Mouse (Mus musculus): ENCODE measurements around the gene Wscd1.
A peak's percentile ranks its signal among the peaks of the same experiment; 100 is the strongest.

Wscd1 gene

GRCm38 (mm10) chr11:71769744-71770143 is 20.0 kb downstream of the Wscd1 start:
- no peak for DNase-seq (ENCODE audit: low spot score in 2 of 2)

- no peak for DNase-seq (ENCODE audit: low spot score in 2 of 2)
Observed at GRCm38 (mm10) chr11:71770479-71770878, 20.8 kb downstream of the Wscd1 start.

- DNase-seq (ENCODE audit: low spot score in 2 of 2), result no peak
Observed at GRCm38 (mm10) chr11:71771074-71771473, 21.4 kb downstream of the Wscd1 start.

- DNase-seq (ENCODE audit: low spot score in 2 of 2), result no peak
Observed at GRCm38 (mm10) chr11:71772056-71772455, 22.3 kb downstream of the Wscd1 start.

GRCm38 (mm10) chr11:71772802-71773201 is 23.1 kb downstream of the Wscd1 start:
- no peak for DNase-seq (ENCODE audit: low spot score in 2 of 2)

GRCm38 (mm10) chr11:71773986-71774767 is 24.5 kb downstream of the Wscd1 start:
- peak; percentile 44 to 57 for DNase-seq (ENCODE audit: low spot score in 2 of 2)

GRCm38 (mm10) chr11:71775056-71775455 is 25.3 kb downstream of the Wscd1 start:
- DNase-seq (ENCODE audit: low spot score in 2 of 2), result no peak

GRCm38 (mm10) chr11:71779642-71780041 is 29.9 kb downstream of the Wscd1 start:
- DNase-seq (ENCODE audit: low spot score in 2 of 2), result no peak

- DNase-seq (ENCODE audit: low spot score in 2 of 2), result no peak
Observed at GRCm38 (mm10) chr11:71781737-71782354, 32.1 kb downstream of the Wscd1 start.

- no peak for DNase-seq (ENCODE audit: low spot score in 2 of 2)
Observed at GRCm38 (mm10) chr11:71785499-71785898, 35.8 kb downstream of the Wscd1 start.

GRCm38 (mm10) chr11:71788209-71788608 is 38.5 kb downstream of the Wscd1 start:
- no peak for DNase-seq (ENCODE audit: low spot score in 2 of 2)

GRCm38 (mm10) chr11:71790227-71790626 is 40.5 kb downstream of the Wscd1 start:
- DNase-seq (ENCODE audit: low spot score in 2 of 2), result no peak

GRCm38 (mm10) chr11:71799206-71799605 is 49.5 kb downstream of the Wscd1 start:
- DNase-seq (ENCODE audit: low spot score in 2 of 2), result no peak

- no peak for DNase-seq (ENCODE audit: low spot score in 2 of 2)
Observed at GRCm38 (mm10) chr11:71808521-71808920, 58.8 kb downstream of the Wscd1 start.

GRCm38 (mm10) chr11:71811828-71812227 is 62.1 kb downstream of the Wscd1 start:
- DNase-seq (ENCODE audit: low spot score in 2 of 2), result no peak

GRCm38 (mm10) chr11:71812921-71813320 is 63.2 kb downstream of the Wscd1 start:
- DNase-seq (ENCODE audit: low spot score in 2 of 2), result peak; percentile 23 to 28

- DNase-seq (ENCODE audit: low spot score in 2 of 2), result no peak
Observed at GRCm38 (mm10) chr11:71814511-71814910, 64.8 kb downstream of the Wscd1 start.

GRCm38 (mm10) chr11:71815326-71815725 is 65.6 kb downstream of the Wscd1 start:
- no peak for DNase-seq (ENCODE audit: low spot score in 2 of 2)

GRCm38 (mm10) chr11:71816918-71817317 is 67.2 kb downstream of the Wscd1 start:
- no peak for DNase-seq (ENCODE audit: low spot score in 2 of 2)

GRCm38 (mm10) chr11:71817341-71817740 is 67.6 kb downstream of the Wscd1 start:
- no peak for DNase-seq (ENCODE audit: low spot score in 2 of 2)

- no peak for DNase-seq (ENCODE audit: low spot score in 2 of 2)
Observed at GRCm38 (mm10) chr11:71818111-71818510, 68.4 kb downstream of the Wscd1 start.

- DNase-seq (ENCODE audit: low spot score in 2 of 2), result peak; percentile 40
Observed at GRCm38 (mm10) chr11:71819901-71820300, 70.2 kb downstream of the Wscd1 start.

GRCm38 (mm10) chr11:71820847-71821246 is 71.1 kb downstream of the Wscd1 start:
- peak; percentile 32 to 35 for DNase-seq (ENCODE audit: low spot score in 2 of 2)

All from right cerebral cortex, adult 2 months (tissue).